Mouse (Mus musculus) cerebellum, adult 2 months (tissue): ENCODE data around the gene Ptges.

ENCODE experiments used
- CTCF ChIP-seq: fragments of 200-500 bp; IDR thresholded peaks from 2 replicates; pipeline ENCODE4 v1.5.1; 2011; ENCODE audit warnings: low read depth, mild to moderate bottlenecking, control low read depth, low read length, moderate library complexity, borderline replicate concordance; ENCODE audit not compliant: insufficient read depth
- POLR2A ChIP-seq: fragments of 200-500 bp; IDR thresholded peaks from 2 replicates; pipeline ENCODE4 v1.6.1; 2011; ENCODE audit warnings: low read length, control low read depth, borderline replicate concordance; ENCODE audit not compliant: insufficient read depth

- TF ChIP-seq CTCF (no peak), POLR2A (no peak)
These were observed 57.0 kb downstream of the Ptges start for GRCm38 (mm10) chr2:30872669-30873068.
